Mouse (Mus musculus): ENCODE measurements at regions not wholly inside any gene's neighbourhood (a gene's known extent, or its start where the extent isn't known, plus 50 kb on each side); places are given as distances from the start of the nearest gene placed in this dataset.
A peak's percentile ranks its signal among the peaks of the same experiment; 100 is the strongest.
"Not testable (repeated sequence)": the region's sequence is repeated elsewhere in the genome, so short reads cannot be mapped to it uniquely, and the experiment has no call there.

- DNase-seq (ENCODE audit: low spot score), result no peak
These were observed 75.0 kb downstream of the Suds3 start for GRCm38 (mm10) chr5:117040878-117041277.

GRCm38 (mm10) chr5:117037261-117037660 is 78.7 kb downstream of the Suds3 start:
- peak; percentile 45 for DNase-seq (ENCODE audit: low spot score)

GRCm38 (mm10) chr5:117032130-117032529 is 83.8 kb downstream of the Suds3 start:
- no peak for DNase-seq (ENCODE audit: low spot score)

GRCm38 (mm10) chr5:117025689-117026383 is 90.1 kb downstream of the Suds3 start:
- DNase-seq (ENCODE audit: low spot score), result no peak

GRCm38 (mm10) chr5:117018419-117019150 is 97.3 kb downstream of the Suds3 start:
- no peak for DNase-seq (ENCODE audit: low spot score)

- DNase-seq (ENCODE audit: low spot score), result no peak
These were observed 104.8 kb downstream of the Suds3 start for GRCm38 (mm10) chr5:117011128-117011527.

GRCm38 (mm10) chr5:117000770-117001201 is 115.1 kb downstream of the Suds3 start:
- DNase-seq (ENCODE audit: low spot score), result no peak

GRCm38 (mm10) chr5:116994508-116994907 is 121.4 kb downstream of the Suds3 start:
- no peak for DNase-seq (ENCODE audit: low spot score)

- no peak for DNase-seq (ENCODE audit: low spot score)
These were observed 122.2 kb downstream of the Suds3 start for GRCm38 (mm10) chr5:116993674-116994073.

GRCm38 (mm10) chr5:116991461-116991860 is 124.5 kb downstream of the Suds3 start:
- DNase-seq (ENCODE audit: low spot score), result no peak

GRCm38 (mm10) chr5:116971474-116971873 is 144.4 kb downstream of the Suds3 start:
- DNase-seq (ENCODE audit: low spot score), result not testable (repeated sequence)

- no peak for DNase-seq (ENCODE audit: low spot score)
These were observed 151.7 kb downstream of the Suds3 start for GRCm38 (mm10) chr5:116964171-116964570.

- DNase-seq (ENCODE audit: low spot score), result no peak
These were observed 152.8 kb downstream of the Suds3 start for GRCm38 (mm10) chr5:116963106-116963505.

- DNase-seq (ENCODE audit: low spot score), result no peak
These were observed 155.9 kb downstream of the Suds3 start for GRCm38 (mm10) chr5:116960041-116960440.

GRCm38 (mm10) chr5:116958141-116958540 is 157.8 kb downstream of the Suds3 start:
- DNase-seq (ENCODE audit: low spot score), result no peak

- DNase-seq (ENCODE audit: low spot score), result no peak
These were observed 159.3 kb downstream of the Suds3 start for GRCm38 (mm10) chr5:116956572-116956971.

GRCm38 (mm10) chr5:116950280-116950881 is 165.5 kb downstream of the Suds3 start:
- no peak for DNase-seq (ENCODE audit: low spot score)

- no peak for DNase-seq (ENCODE audit: low spot score)
These were observed 181.3 kb downstream of the Suds3 start for GRCm38 (mm10) chr5:116934585-116934984.

- no peak for DNase-seq (ENCODE audit: low spot score)
These were observed 181.8 kb downstream of the Suds3 start for GRCm38 (mm10) chr5:116934151-116934550.

GRCm38 (mm10) chr5:116933105-116933504 is 182.8 kb downstream of the Suds3 start:
- no peak for DNase-seq (ENCODE audit: low spot score)

- no peak for DNase-seq (ENCODE audit: low spot score)
These were observed 192.2 kb downstream of the Suds3 start for GRCm38 (mm10) chr5:116923761-116924160.

GRCm38 (mm10) chr5:116922059-116922671 is 193.7 kb downstream of the Suds3 start:
- DNase-seq (ENCODE audit: low spot score), result no peak

GRCm38 (mm10) chr5:116914876-116915275 is 201.0 kb downstream of the Suds3 start:
- no peak for DNase-seq (ENCODE audit: low spot score)

Measured in adipocyte (in vitro differentiated cells).